Mouse (Mus musculus) CD4-positive, CD25-positive, alpha-beta regulatory T cell, adult 4 months (primary cell): ENCODE measurements around the gene Atp11a. TPM values are rescaled to one million over a fixed set of nuclear protein-coding genes. Genes with fewer than 3 reads are reported as not detected.
A peak's percentile ranks its signal among the peaks of the same experiment; 100 is the strongest.

Experiments
- ATAC-seq: one replicate; pipeline ENCODE4 v1.8.0; 2017
- polyA plus RNA-seq, 2 experiments: library from polyadenylated mRNA; unstranded; fragments of 100-300 nt; shearing (Covaris generic); gene quantifications; one replicate each; pipeline ENCODE4 v1.2.1; 2017

Atp11a gene
- polyA plus RNA-seq, 2 experiments from 2014 or later: 6.4 to 7.4 TPM

- ATAC-seq: peak; percentile 19
These were observed 117.5 kb downstream of the Atp11a start for GRCm38 (mm10) chr8:12874194-12874791.

GRCm38 (mm10) chr8:12874971-12875370, 118.2 kb downstream of the Atp11a start:
- no peak for ATAC-seq

DNA sequence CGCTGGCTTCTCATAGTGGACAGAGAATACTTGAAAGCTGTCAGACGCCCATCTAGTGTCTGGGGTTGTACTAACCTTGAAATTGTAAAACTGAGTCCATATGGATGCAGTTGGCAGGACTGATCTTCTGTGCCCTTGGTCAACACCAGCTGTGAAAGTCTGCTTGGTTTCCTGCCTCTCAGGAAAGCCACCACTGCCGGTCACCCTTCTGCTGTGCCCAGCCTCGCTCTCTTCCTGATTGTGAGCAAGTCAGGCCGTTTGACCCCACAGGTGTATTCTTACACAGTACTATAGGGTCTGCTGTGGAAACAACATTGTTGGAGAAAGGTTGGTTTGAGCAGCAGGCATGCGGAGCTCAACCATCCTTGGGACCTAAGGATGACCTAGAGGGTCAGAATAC, 120.3 kb downstream of the Atp11a start:
- no peak for ATAC-seq

DNA sequence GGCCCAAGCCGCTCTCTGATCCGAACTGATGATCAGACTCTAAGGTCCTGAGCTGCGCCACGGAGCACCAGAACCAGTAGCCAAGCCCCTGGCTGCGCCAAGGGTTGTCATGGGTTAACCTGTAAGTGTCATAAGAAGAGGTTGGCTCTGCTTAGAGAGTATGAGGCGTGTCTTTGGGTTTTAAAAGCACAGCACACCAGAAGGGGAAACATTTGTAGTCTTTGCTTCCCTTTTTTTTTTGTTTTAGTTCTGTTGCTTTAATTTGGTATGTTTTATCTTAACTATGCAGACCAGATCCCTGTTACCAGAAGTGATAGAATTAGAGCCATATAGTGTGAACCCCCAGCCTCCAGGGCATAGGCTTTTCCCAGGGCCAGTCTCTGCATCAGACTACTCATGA, 123.3 kb downstream of the Atp11a start:
- no peak for ATAC-seq

DNA sequence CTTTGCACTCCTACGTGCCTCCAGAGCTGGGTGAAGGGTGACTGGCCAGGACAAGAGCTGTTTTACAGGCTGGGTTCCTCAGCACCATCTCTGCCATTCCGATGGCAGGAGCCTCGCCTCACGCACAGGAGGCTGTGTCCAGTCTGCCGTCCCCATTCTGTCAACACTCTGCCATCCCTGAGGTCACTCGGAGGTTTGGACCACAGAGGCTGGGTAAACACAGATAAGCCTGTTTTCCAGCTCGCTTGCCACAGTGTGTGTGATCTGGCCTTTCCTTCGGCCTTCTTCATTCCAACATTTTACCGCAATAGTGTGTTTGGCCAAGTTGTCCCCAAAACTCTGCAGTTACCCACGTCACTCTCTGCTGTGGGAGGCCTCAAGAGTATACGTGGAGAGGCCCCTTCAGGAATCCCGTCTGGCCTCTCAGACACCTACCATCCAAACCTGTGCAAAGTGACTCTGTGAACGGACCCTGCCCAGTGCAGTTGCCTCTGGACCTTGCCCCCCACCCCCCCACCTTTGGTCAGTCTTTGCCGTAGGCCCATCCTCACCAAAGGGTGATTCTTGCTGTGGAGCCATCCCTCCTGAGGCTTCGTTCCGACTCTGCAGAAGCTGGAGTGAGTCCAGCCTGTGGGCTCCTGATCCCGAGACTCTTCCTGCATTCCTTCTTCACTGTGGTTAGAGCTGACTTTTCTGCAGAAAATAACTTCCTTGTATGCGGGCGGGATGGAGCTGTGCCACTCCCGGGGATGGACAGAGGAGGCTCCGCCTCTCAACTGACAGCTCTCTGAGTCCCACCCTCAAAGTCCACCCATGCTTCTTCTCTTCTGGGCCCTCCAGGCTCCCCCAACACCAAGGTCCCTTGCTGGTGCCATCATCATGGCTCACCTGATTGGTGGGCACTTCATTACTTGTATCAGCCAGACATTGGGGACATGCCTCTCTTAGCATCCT, 126.5 kb downstream of the Atp11a start:
- no peak for ATAC-seq

DNA sequence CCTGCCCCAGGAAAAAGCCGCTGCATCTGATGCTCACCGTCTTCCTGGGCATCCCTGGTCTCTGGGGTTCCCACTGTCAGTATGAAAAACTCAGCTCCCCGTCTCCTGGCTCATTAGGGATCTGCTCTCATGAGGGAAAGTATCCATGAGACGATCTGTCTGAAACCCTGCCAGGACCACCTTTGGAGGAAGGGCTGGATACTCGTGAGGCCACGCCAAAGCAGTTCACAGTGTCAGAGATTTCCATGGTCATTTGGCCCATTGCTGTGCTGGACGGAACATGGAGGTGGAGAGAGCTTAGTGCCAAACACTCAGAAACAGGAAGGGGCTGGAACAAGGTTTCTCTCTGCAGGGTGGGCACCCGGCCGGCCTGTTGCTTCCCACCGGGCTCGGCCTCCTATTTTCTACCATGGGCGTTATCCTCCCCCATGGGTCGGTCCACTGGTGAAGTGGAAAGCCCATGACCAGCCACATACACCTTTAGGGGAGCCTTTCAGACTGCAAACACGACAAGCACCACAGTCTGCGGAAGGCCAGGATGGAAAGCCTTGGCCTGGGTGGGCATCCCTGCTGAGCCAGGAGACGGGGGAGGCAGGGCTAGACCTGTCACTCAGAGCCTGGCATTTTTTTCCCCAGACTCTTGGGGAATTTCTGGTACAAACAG, 131.1 kb downstream of the Atp11a start:
- ATAC-seq: no peak

DNA sequence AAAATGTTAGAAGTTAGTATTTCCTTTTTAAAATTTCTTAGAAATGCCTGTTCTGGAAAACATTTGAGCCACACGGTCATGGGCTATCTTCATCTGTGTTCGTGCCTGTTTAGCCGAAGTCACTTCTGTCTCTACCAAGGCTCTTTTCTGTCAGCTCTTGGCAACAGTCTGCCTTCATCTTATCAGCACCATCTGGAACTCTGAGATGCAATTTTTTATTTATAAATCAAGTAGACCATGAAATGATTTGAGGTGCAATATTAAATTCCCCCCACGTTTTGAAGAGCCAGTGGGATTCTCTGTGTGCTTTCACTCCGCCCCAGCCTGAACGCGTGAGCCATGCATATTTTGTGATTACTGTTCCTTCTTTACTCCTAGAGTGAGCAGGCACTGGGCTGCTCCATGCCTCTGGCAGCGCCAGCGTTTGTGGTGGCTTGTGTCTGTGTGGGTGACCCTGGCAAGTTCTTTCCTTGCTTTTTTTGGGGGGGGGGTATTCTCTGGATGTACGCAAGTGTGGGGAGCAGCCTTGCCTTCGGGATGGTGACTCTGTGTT, 132.3 kb downstream of the Atp11a start:
- no peak for ATAC-seq

- no peak for ATAC-seq
These were observed 136.2 kb downstream of the Atp11a start for GRCm38 (mm10) chr8:12892882-12893446.

GRCm38 (mm10) chr8:12893797-12894578, 137.2 kb downstream of the Atp11a start:
- ATAC-seq: no peak

DNA sequence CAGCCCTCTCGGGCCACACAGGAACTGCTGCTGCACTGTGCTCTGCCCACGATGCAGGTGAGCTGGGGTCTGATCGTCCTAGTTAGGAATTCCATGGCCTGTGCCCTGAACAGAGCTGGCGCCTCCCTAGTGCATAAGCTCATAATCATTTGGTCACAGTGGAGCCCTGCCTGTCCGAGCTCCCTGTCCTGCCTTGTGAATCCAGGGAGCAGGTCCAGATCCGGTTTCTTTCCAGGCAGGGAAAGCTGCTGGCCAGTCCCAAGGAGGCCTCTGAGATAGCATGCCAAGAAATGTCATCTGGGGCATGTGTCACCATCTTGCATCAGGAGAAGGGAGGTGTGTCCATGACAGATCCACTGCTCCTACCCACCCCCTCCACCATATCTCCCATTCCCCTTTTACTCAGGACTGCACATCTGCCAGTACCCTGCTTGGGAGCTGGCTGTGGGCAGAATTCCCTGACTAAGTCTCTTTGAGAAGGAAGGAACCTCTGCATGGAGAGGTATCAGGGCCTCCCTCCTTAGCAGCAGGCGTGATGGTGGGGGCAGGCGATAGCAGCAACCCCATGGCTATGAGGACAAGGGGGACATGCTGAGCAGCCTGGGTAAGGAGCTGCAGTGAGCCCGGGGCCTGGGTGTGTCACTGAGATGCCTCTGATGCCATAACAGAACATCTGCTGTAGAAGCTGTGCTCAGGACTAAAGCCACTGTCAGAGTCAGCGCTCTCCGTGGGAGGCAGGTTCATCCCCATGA, 138.1 kb downstream of the Atp11a start:
- ATAC-seq: no peak

- no peak for ATAC-seq
These were observed 138.8 kb downstream of the Atp11a start for GRCm38 (mm10) chr8:12895535-12896150.

GRCm38 (mm10) chr8:12896494-12897373, 139.9 kb downstream of the Atp11a start:
- no peak for ATAC-seq

GRCm38 (mm10) chr8:12897815-12898214, 141.0 kb downstream of the Atp11a start:
- ATAC-seq: no peak

DNA sequence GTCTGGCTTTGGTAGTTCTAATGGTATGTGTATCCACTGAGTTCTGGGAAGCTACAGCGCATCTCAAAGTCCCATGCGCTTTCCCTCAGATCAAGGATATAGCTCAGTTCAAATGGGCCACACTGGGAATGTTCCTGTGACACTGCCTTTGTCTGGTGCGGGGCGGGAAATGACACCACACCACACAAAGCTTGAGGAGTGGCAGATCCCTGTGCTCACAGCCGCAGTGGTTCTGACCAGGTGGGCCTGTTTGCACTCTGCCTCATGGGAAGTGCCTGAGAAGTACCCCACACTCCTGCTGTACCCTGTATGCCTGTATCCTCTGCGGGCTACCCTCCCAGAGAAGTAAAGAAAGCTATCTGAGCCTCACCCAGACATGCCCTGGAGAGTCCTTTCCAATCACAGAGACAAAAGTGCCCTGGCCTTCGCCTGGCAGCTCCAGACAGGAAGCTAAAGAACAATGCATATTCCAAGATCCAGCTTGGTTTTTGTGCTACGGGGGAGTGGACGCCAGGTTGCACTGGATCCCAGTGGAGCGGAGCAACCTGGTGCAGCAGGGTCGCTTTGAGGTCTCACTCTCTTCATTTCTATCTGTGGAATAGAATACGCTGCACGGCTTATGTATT, 147.1 kb downstream of the Atp11a start:
- no peak for ATAC-seq

GRCm38 (mm10) chr8:12905122-12905521, 148.3 kb downstream of the Atp11a start:
- no peak for ATAC-seq

DNA sequence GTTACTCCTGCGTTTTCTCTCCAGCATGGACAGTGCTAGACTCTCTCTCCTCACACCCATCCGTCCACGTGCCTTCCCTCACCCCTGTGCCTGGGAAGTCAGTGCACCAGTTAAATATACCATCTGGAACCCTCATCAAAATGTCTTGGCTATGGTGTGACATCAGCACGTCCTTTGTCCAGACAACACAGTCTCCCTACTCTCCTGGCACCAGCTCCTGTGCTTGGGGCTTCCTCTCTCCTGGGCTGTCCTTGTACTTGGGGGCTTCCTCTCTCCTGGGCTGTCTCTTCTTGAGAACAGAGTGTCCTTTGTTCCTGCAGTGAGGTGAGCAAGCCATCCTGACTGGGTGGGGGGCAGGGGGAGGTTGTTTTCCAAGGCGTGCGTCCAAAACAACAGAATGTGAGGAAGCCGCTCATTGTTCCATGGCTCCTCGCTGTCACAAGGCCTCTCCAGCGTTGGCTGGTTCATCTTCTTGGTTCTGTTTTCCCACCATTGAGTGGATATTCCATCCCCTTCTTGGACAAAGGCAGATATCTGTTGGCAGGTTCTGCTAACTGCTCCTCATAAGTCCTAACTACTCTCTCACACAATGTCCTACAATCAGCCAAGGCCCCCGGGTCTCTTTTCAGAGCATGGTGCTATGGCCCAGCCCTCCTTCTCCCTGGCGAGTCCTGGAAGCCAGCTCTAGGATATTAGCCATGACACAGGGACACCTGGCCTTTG, 148.9 kb downstream of the Atp11a start:
- ATAC-seq: no peak

DNA sequence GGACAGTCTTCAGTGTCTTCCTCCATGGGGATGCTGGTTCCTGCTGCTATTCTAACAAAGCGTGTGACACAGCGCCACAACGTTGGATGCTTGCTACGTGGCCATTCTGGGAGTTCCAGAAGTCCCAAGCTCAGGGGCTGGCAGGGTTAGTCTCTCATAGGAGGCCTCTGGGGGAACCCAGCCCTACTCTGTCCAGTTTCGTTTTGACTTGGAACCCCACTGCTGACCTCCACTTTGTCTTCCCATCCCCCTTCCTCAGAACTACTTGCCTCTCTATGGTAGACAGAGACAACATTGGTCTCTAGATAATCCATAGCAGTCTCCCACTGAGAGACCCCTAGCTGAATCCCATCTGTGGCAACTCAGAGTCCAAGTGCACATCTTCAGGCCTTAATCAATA, 149.8 kb downstream of the Atp11a start:
- ATAC-seq: no peak

DNA sequence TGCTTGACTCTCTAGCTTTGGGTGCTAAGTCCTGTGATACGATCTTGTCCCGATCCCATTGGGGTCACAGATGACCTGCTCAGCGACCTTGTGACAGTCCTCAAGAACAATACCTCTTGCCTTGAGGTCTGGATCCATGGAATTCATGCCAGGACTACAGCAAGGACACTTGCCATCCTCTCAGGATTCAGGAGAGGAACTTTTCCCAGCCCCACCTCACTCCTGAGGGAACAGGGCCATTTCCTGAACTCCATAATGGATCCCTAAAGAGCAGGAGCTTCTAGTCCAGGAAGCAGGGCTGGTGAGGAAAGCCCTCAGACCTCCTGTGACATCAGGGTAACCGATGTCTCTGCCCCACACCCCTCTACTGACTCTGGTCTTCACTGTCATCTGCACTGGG, 150.9 kb downstream of the Atp11a start:
- ATAC-seq: no peak

- no peak for ATAC-seq
These were observed 155.2 kb downstream of the Atp11a start for GRCm38 (mm10) chr8:12912011-12912410.
